Mouse (Mus musculus): Measurements from ENCODE around the gene Apoc1.
A peak's percentile ranks its signal among the peaks of the same experiment; 100 is the strongest.

Apoc1 gene

DNA sequence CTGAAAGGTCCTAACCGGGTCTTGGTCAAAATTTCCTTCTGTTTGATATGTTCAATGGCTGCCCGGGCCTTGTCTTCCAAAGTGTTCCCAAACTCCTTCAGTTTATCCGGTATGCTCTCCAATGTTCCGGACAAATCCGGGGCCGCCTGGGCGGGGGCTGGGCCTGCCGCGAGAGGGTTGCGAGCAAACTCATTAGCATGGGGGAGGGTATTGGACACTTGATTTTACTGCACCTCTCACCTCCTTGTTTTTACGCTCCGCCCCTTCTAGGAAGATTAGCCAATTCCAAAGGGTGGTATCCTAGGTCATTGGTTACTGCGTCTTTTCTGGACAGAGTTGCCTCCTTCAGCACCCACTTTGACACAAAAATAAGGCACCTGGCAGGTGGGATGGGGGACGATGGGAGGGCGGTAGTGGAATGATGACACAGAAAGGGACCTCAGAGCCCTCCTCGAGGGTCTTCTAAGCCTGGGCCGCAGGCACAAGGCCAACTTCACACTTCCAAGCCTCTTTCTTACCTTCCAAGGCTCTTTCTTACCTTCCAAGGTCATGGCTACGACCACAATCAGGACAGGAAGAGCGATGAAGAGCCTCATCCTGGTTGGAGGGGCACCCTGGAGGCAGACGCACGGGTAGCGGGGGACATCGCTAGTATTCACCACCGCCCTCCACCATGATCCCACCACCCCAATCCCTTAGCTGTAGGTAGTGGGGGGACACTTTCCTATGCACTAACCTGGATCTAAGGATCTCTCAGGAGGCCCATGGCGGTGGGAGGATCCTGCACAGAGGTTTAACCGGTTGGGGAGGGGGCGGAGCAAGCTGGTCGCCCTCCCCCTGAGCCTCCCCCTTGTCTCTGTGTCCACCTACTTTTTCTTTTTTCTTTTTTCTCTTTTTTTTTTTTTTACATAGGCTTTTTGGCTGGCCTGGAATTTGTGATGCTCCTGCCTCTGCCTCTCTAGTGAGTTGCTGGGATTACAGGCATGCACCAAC, at the start of gene Apoc1:
Apoc1 (minus strand) TSS at position 788 of the 993 bp plus-strand sequence.
- TF ChIP-seq GATA4 (IDR thresholded peaks at IDR 0.05; ENCODE audit: insufficient replicate concordance, low read length) = no peak

GRCm38 (mm10) chr7:19741329-19742031, 49.0 kb upstream of the Apoc1 start:
- TF ChIP-seq GATA4 (IDR thresholded peaks at IDR 0.05; ENCODE audit: insufficient replicate concordance, low read length) = no peak

DNA sequence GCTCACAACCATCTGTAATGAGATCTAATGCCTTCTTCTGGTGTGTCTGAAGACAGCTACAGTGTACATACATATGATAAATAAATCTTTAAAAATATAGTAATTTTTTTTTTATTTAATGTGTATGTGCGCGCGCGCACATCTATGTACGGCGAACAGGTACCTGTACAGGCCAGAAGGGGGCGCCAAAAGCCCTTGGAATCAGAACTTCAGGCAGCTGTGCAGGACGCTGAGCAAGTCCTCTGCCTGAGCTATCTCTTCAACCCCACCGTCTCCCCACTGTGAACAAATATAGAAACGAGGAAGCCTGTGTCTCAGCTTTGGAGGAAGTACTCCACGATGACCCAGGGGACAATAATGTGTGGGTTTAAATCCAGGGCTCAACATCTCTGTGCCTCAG, 47.8 kb upstream of the Apoc1 start:
- TF ChIP-seq GATA4 (IDR thresholded peaks at IDR 0.05; ENCODE audit: insufficient replicate concordance, low read length) = no peak

- TF ChIP-seq GATA4 (IDR thresholded peaks at IDR 0.05; ENCODE audit: insufficient replicate concordance, low read length) = no peak
These were observed 46.3 kb upstream of the Apoc1 start for GRCm38 (mm10) chr7:19738771-19739170.

DNA sequence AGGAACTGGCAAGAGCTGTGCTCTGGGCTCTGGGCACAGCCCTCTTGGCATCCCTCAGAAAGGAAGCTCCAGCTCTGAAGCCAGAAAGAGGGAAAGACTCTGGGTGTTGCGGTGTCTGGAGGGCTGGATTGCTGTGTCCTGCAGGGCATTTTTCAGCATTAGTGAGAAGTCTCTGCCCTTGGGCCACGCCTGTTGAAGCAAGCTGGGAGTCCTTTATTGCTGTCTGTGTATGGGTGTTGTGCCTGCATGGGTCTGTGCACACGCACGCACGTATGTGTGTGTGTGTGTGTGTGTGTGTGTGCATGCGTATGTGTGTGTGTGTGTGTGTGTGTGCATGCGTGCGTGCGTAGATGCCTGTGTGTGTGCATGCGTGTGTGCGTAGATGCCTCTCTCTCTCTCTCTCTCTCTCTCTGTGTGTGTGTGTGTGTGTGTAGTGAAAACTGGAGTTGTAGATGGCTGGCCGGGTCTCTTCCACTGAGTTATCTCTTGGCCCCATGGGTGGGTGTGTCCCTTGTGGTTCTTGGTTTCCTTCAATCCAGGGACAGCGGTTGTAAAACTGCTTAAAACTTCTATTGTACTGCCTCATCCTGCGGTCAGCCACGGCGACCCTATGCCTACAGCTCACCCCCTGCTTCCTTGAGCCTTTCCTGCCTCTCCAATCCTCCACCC, 44.1 kb upstream of the Apoc1 start:
- peak; percentile 35; the same call in 1 of the 2 replicates for TF ChIP-seq GATA4 (IDR thresholded peaks at IDR 0.05; ENCODE audit: insufficient replicate concordance, low read length)

DNA sequence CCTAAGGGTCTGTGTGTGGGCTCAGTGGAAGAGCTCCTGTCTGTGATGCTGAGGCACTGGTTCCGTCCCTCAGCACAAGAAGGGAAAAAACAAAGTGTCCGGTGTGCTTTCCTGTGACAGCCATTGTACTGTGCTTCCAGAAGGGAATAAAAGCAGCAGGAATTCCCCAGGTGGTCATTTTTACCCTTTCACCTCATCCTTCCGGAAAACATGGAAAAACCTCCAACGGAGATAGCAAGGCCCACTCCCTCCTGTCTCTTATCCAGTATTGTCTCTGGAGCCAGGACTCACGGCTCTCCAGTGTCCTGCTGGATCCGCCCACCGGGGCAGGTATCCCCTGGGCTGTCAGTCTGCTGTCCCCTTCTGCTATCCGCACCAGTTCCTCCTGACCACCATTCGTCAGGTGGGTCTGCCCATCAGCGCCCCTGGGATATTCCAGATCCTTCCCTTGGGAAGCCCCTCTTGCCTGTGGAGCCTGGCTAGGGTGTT, 41.8 kb upstream of the Apoc1 start:
- TF ChIP-seq GATA4 (IDR thresholded peaks at IDR 0.05; ENCODE audit: insufficient replicate concordance, low read length) = no peak

DNA sequence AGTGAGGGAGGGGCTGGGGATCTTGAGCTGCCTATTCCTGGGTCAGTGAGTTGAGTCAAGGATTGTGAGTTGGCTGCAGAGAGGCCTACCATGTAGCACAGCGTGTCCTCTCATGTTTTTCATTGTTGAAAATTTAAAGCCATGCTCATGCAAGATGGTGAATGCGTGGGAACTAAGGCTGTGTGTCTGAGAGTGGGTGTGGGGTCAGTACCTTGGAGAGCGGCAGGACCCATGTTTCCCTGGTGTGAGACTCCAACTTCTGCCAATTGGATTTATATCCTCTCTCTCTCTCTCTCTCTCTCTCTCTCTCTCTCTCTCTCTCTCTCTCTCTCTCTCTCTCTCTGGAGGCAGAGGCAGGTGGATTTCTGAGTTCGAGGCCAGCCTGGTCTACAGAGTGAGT, 34.1 kb upstream of the Apoc1 start:
- no peak for TF ChIP-seq GATA4 (IDR thresholded peaks at IDR 0.05; ENCODE audit: insufficient replicate concordance, low read length)

DNA sequence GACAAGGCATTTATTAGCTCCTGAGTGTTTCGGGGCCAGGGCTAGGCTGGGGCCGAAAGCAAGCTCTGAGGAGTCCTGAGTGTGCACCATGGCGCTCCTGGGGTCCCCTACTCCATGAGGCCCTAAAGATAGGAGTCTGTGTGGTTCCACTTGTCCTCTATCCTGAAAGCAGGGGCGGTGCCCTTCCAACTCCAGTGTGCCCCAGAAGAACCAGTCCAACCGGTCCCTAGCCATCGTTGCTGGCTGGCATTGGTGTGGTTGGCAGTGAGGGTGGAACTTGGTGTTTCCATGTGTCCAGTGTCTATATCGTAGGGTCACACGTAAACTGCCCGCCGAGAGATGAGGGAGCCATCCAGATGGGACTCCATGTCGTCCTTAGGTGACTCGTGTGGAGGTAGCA, 31.7 kb upstream of the Apoc1 start:
- no peak for TF ChIP-seq GATA4 (IDR thresholded peaks at IDR 0.05; ENCODE audit: insufficient replicate concordance, low read length)

DNA sequence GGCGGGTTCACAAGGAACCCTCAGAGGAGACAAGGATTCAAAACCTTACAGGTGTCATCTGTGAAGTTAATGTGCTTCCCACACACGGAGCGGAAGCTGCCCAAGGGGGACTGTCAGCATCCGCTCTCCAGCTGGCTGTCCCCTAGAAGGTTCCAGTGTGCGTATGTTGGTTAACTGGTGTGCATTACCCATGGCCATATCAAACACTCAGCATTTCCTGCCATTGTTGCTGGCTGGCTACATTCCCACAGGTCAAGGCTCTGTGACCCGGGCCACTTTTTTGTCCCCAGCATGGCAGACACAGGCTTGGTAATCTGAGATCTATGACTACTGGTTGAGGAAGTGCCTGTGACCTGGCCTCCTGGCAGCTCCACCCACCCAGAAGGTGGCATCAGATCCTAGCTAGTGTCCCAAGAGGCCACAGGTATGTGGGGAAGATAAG, 30.3 kb upstream of the Apoc1 start:
- TF ChIP-seq GATA4 (IDR thresholded peaks at IDR 0.05; ENCODE audit: insufficient replicate concordance, low read length) = peak; percentile 63

DNA sequence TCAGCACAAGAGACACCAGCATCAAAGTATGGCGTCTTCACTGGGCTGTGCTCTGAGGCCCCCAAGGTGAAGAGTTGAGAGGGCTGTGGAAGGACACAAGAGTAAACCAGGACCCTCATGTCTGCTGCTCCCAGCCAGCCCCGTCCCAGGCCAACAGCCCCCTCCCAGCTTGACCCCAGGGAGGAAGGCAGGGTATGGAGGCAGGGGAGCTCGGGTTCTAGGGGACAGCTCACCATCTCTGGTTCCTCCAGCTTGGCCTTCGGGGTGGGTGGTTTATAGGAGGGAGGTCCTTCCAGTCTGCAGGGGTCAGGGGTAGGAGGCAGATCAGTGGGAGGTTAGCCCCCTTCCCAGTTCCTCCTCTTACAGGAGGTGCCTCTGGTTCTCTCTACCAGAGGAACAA, 26.7 kb upstream of the Apoc1 start:
- no peak for TF ChIP-seq GATA4 (IDR thresholded peaks at IDR 0.05; ENCODE audit: insufficient replicate concordance, low read length)

- no peak for TF ChIP-seq GATA4 (IDR thresholded peaks at IDR 0.05; ENCODE audit: insufficient replicate concordance, low read length)
These were observed 26.0 kb upstream of the Apoc1 start for GRCm38 (mm10) chr7:19718297-19718952.

GRCm38 (mm10) chr7:19717346-19717745, 24.9 kb upstream of the Apoc1 start:
- TF ChIP-seq GATA4 (IDR thresholded peaks at IDR 0.05; ENCODE audit: insufficient replicate concordance, low read length) = no peak

GRCm38 (mm10) chr7:19716822-19717221, 24.4 kb upstream of the Apoc1 start:
- no peak for TF ChIP-seq GATA4 (IDR thresholded peaks at IDR 0.05; ENCODE audit: insufficient replicate concordance, low read length)

DNA sequence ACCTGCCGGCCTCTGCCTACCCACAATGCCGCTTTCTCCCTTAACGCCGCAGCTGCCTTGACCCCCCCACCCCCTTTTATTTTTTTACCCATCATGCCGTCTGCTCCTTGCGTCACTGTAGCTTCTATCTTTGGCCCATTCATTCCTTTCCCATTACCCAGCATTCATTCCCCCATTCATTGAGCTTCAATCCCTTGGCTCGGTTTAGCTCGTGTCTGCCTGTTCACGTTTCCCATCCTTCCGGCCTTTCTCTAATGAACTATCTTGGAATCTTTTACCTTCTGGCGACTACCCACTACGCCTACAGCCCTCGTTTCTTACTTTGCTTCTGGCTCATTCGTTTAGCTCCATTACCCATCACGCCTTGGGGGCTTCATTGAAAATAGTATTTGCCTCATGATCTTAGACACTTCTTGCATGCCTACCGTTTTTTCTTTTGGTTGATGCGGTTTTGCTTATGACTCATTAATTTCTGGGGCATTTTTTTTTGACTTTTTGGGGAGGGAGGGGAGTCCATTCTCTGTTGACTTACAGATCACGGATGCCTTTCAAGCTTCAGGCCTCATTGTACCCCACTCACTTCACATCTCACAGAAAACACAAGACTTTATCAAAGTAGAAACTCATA, 23.7 kb upstream of the Apoc1 start:
- no peak for TF ChIP-seq GATA4 (IDR thresholded peaks at IDR 0.05; ENCODE audit: insufficient replicate concordance, low read length)
